Mouse (Mus musculus) limb, embryonic 11.5 days (tissue): ENCODE data around the gene Pcolce. TPM values are rescaled to one million over a fixed set of nuclear protein-coding genes. Genes with fewer than 3 reads are reported as not detected.
A peak's percentile ranks its signal among the peaks of the same experiment; 100 is the strongest.

Source experiments
- ATAC-seq: fragments of 200-750 bp; cut with Nextera tagmentation; 2 replicates; pipeline ENCODE4 v1.8.0; 2017; ENCODE audit warnings: low read depth; ENCODE audit not compliant: insufficient number of reproducible peaks, low FRiP score, low TSS enrichment
- DNase-seq: peaks from one replicate; pipeline ENCODE4 v3.0.0-alpha.2; 2015; ENCODE audit warnings: low spot score
- H3K27ac ChIP-seq: fragments of 300-500 bp; sonication (generic); replicated peaks from 2 replicates; pipeline ENCODE4 v1.5.1; 2014; ENCODE audit warnings: low read depth, mild to moderate bottlenecking, low read length
- H3K27me3 ChIP-seq: fragments of 300-500 bp; sonication (generic); 2 replicates; pipeline ENCODE4 v1.6.1; 2014; ENCODE audit warnings: mild to moderate bottlenecking, low read length, mixed read lengths; ENCODE audit not compliant: control insufficient read depth, insufficient read depth
- H3K36me3 ChIP-seq: fragments of 300-500 bp; sonication (generic); 2 replicates; pipeline ENCODE4 v1.6.1; 2014; ENCODE audit warnings: mild to moderate bottlenecking, low read length, moderate library complexity, mixed read lengths; ENCODE audit not compliant: control insufficient read depth, insufficient read depth
- H3K4me1 ChIP-seq: fragments of 300-500 bp; sonication (generic); 2 replicates; pipeline ENCODE4 v1.6.1; 2014; ENCODE audit warnings: low read length, mixed read lengths; ENCODE audit not compliant: control insufficient read depth, insufficient read depth
- H3K4me2 ChIP-seq: fragments of 300-500 bp; sonication (generic); 2 replicates; pipeline ENCODE4 v1.6.1; 2014; ENCODE audit warnings: low read depth, mild to moderate bottlenecking, moderate library complexity; ENCODE audit not compliant: severe bottlenecking
- H3K4me3 ChIP-seq: fragments of 300-500 bp; sonication (generic); 2 replicates; pipeline ENCODE4 v1.5.1; 2014; ENCODE audit warnings: low read depth, low read length
- H3K9ac ChIP-seq: fragments of 300-500 bp; sonication (generic); 2 replicates; pipeline ENCODE4 v1.6.1; 2014; ENCODE audit warnings: mild to moderate bottlenecking, low read length
- H3K9me3 ChIP-seq: fragments of 300-500 bp; sonication (generic); 2 replicates; pipeline ENCODE4 v1.6.1; 2016; ENCODE audit warnings: low read length; ENCODE audit not compliant: control insufficient read depth
- WGBS: fragments of 180-500 bp; shearing (Covaris S2); extraction: QIAGEN DNeasy Blood & Tissue Kit; methylation state at CpG from one replicate; pipeline ENCODE4 v1.1.7; 2014; 5-methylcytosine and 5-hydroxymethylcytosine counted together
- polyA plus RNA-seq: library from polyadenylated mRNA; unstranded; fragments of >200 nt; fragmentation: Nextera tagmentation; extraction: Ambion mirVana; gene quantifications from 2 replicates; pipeline ENCODE4 v1.2.1, GENCODE M21; 2014

Pcolce gene
- polyA plus RNA-seq, 1 experiment from 2014 or later, result 150 TPM

DNA sequence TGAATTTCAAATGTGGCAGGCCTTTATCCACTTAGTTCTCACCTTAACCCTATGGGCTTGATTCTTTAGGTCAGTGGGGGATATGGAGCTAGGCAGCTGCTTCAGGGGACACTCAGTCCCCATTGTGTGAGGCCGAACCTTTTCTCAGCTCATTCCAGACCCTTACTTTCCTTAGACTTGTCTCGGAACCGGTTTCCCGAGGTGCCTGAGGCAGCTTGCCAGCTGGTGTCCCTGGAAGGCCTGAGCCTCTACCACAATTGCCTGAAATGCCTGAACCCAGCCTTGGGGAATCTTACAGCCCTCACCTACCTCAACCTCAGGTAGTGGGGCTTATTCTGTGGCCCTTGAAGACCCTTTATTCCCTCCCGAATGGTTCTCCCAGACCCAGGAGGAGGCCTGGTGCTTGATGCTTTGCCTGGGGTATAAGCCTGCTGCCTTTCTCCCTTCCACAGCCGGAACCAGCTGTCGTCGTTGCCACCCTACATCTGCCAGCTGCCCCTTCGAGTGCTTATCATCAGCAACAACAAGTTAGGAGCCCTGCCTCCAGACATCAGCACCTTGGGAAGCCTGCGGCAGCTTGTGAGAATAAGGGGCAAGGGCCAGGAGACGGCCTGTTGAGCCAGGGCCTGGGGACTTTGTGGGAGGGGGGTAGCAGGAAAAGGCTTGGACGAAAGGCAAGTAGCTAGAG lies 20.0 kb upstream of the Pcolce start:
- H3K27ac ChIP-seq, result no peak overlapping the region
- 80% methylated on average over 12 of the region's 12 CpGs for WGBS

DNA sequence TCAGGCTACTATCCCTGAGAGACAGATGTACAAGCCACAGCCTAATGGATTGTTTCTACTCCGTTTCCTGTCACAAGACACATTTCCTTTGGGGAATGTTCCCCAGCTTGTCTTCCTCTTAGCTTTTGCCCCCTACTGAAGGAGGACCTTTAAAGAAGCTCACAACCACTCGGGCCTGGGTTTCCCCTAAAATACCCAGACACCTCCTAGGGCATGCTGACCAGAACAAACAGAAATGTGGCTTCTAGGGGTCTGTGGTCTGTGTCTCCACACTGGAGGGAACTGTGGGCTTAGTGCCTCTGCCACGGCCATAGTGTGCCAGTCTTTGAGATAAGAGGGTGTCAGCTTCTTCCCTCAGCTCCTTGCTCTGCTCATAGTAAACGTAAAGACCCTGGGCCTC lies 18.0 kb upstream of the Pcolce start:
- no peaks in the 10 kb centered on the region for H3K9me3 ChIP-seq
- 78% methylated on average over 4 of the region's 4 CpGs for WGBS
- H3K27me3 ChIP-seq, result no peaks in the 10 kb centered on the region
- H3K36me3 ChIP-seq, result peaks cover 9% of the 10 kb centered on the region
- H3K27ac ChIP-seq, result peak overlapping the region; percentile 58; the same call in 1 of the 2 replicates
- no peak overlapping the region; the same call in 1 of the 2 replicates for H3K9ac ChIP-seq
- DNase-seq, result no peak
- H3K4me2 ChIP-seq, result peak overlapping the region; percentile 76; the same call in 1 of the 2 replicates
- no peak for ATAC-seq
- peaks cover 18% of the 10 kb centered on the region for H3K4me1 ChIP-seq
- H3K4me3 ChIP-seq, result no peak overlapping the region

More for the DNA sequence above, 20.0 kb upstream of the Pcolce start:
- Histone ChIP-seq H3K36me3 (peaks cover 20% of the 10 kb centered on the region), H3K4me2 (no peak overlapping the region), H3K4me1 (peaks cover 18% of the 10 kb centered on the region), H3K9ac (no peak overlapping the region), H3K9me3 (no peaks in the 10 kb centered on the region), H3K4me3 (no peak overlapping the region), H3K27me3 (no peaks in the 10 kb centered on the region)
- no peak for DNase-seq
- no peak for ATAC-seq

DNA sequence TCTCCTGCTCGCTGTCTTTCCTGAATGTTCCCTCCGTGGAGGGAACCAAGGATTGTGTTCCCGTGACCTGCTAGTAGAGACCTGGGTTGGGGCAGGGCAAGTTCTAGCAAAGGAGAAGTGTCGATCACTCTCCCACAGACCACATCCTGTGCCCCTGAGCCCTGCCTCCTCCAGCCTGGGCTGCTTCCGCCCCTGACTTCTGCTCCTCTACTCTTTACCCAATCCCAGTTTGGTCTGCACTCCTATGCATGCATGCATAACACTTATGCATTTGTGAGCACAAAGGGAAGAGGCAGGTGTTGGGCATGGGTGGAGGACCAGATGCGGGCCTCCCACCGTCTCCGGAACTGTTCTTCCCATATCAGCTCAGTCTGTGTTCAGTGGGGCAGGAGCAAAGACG lies 17.6 kb upstream of the Pcolce start:
- Histone ChIP-seq H3K27ac (peak overlapping the region; percentile 58; the same call in 1 of the 2 replicates), H3K4me2 (peak overlapping the region; percentile 76; the same call in 1 of the 2 replicates), H3K4me3 (peak overlapping the region; percentile 91; the same call in 1 of the 2 replicates), H3K36me3 (peaks cover 7% of the 10 kb centered on the region), H3K4me1 (peaks cover 18% of the 10 kb centered on the region), H3K9me3 (no peaks in the 10 kb centered on the region), H3K9ac (peak overlapping the region; percentile 23), H3K27me3 (no peaks in the 10 kb centered on the region)
- DNase-seq (no peak), ATAC-seq (no peak)
- WGBS, result 70% methylated on average over 9 of the region's 9 CpGs

DNA sequence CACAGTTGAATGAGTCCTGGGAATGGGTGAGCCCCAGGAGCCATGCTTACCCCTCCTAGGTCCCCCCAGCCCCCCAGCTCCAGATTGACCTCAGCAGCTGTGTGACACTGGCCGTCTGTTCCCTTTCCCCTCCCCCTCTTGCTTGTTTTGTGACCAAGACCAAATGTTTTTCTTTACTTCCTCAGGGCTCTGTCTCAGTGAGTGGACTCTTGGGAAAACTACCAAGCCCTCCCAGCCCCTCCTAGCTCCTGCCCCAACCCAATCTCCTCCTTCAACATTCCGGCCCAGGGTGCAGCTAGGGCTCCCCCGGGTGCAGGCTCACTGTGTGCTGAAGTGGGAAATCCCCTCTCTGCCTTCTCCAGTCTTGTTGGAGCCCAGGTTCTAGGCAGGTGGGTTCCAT lies 17.0 kb upstream of the Pcolce start:
- ATAC-seq (no peak), DNase-seq (no peak)
- 24% methylated on average over 3 of the region's 3 CpGs for WGBS
- Histone ChIP-seq H3K27ac (peak overlapping the region; percentile 92; the same call in 1 of the 2 replicates), H3K36me3 (peaks cover 5% of the 10 kb centered on the region; the same call in 1 of the 2 replicates), H3K4me1 (peaks cover 18% of the 10 kb centered on the region), H3K4me2 (peak overlapping the region; percentile 76), H3K9ac (peak overlapping the region; percentile 23; the same call in 1 of the 2 replicates), H3K9me3 (no peaks in the 10 kb centered on the region), H3K4me3 (peak overlapping the region; percentile 91), H3K27me3 (no peaks in the 10 kb centered on the region)

DNA sequence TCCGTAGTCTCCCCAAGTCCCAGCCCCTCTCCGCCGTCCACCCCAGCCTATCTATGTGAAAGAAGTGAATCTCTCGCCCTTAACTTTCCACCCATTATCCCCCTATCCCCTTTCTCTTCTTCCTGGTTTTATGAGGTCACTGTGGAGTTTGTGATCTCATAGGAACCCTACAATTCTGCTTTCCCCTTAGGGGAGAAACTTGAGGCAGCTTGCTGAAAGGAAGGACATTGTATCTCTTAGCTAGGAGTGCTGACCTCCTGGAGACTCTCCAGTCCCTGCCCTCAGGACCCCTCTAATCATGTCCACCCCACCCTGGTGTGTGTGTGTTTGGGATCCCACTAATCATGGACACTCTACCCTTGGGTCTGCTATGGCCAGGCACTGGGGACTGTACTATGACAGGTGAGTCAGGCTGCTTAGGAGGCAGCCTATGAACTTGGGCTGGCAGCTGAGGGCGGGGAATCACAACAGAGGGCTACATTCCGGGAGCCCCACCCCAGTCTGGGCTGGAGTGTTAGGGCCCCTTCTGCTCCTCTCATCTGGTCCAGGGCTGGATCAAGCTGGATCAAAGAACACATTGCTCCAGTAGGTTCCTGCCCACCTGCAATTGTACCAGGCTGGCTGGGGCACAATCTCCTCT lies 16.4 kb upstream of the Pcolce start:
- WGBS, result 17% methylated on average over 6 of the region's 6 CpGs
- ATAC-seq, result no peak
- Histone ChIP-seq H3K36me3 (no peaks in the 10 kb centered on the region), H3K4me3 (peak overlapping the region; percentile 91), H3K4me2 (peak overlapping the region; percentile 76), H3K4me1 (peaks cover 18% of the 10 kb centered on the region), H3K27ac (peak overlapping the region; percentile 92; the same call in 1 of the 2 replicates), H3K27me3 (no peaks in the 10 kb centered on the region), H3K9me3 (no peaks in the 10 kb centered on the region), H3K9ac (peak overlapping the region; percentile 82; the same call in 1 of the 2 replicates)
- peak; percentile 34 for DNase-seq

DNA sequence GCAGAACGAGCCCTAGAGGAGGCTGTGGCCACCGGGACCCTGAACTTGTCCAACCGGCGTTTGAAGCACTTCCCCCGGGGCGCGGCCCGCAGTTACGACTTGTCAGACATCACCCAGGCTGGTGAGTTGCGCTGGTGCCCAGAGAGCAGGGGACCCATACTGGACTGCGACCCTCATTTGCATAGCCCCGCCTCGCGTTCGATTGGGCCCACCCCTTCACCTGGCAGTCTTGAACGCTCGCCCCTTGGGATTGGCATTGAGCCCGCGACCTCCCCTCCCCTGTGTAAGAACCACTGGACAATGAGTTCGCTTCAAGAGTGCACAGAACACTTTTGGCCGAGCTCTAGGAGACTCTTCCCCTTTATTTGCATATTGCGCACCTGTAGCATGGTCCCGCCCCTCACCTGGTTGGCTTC lies 15.7 kb upstream of the Pcolce start:
- H3K27ac ChIP-seq, result peak overlapping the region; percentile 92
- no peaks in the 10 kb centered on the region for H3K9me3 ChIP-seq
- H3K9ac ChIP-seq, result peak overlapping the region; percentile 82
- H3K4me1 ChIP-seq, result peaks cover 21% of the 10 kb centered on the region
- H3K4me2 ChIP-seq, result peak overlapping the region; percentile 76
- DNase-seq (peak; percentile 74), ATAC-seq (peak; percentile 36)
- peak overlapping the region; percentile 91 for H3K4me3 ChIP-seq
- WGBS, result under 1% methylated on average over 23 of the region's 23 CpGs
- H3K27me3 ChIP-seq, result no peaks in the 10 kb centered on the region
- no peaks in the 10 kb centered on the region for H3K36me3 ChIP-seq

DNA sequence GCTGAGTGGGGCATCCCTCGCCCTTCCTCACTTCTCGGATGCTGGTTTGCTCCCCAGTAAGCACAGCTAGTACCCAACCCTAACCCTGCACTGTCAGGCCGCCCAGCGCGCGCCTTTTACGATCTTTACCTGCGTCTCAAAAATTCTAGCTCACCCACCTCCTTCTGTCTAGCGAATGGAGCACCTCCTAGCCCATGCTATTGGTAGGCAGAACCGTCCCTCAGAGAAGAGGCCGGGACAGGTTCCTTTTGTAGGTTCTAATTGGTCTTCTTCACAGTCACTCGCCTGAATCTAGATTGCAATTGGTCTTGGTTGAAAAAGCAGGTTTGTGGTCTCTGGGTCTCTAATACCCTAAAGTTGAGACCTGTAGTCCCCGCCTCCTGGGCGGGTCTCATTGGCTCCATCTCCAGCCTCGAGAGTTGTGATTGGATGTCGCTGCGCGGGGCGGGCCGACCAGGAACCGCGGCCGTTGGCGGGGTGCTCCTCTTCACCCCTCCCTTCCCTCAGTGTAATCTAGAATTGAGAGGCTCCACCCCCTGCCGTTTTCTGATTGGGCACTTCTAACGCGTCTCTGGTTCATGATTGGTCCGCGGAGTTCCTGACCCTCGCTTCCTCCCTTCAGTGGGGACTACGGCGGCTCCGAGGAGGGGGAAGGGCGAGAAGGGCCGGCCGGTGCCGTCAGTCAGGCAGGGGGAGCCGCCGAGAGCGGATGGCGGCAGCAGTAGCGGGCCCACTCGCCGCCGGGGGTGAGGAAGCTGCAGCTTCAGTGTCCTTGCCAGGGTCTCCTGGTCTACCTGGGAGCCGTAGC lies 15.1 kb upstream of the Pcolce start, which contains the start of the genes Fbxo24, Lrch4 and Gm20605:
TSS of gene Fbxo24 (minus strand) at position 505 of the 808 bp plus-strand sequence.
TSS of gene Lrch4 (plus strand) at position 624 of the 808 bp plus-strand sequence.
TSS of gene Gm20605 (plus strand) at position 678 of the 808 bp plus-strand sequence.
- peak within 1 kb of the TSS; percentile 91 for H3K4me3 ChIP-seq
- H3K27me3 ChIP-seq, result no peaks in the 10 kb centered on the region
- under 1% methylated on average over 41 of the region's 46 CpGs for WGBS
- peak; percentile 99 for DNase-seq
- no peaks in the 10 kb centered on the region for H3K36me3 ChIP-seq
- peak within 1 kb of the TSS; percentile 92 for H3K27ac ChIP-seq
- peaks cover 21% of the 10 kb centered on the region for H3K4me1 ChIP-seq
- peak within 1 kb of the TSS; percentile 76 for H3K4me2 ChIP-seq
- peak; percentile 98 for ATAC-seq
- peak within 1 kb of the TSS; percentile 82 for H3K9ac ChIP-seq
- H3K9me3 ChIP-seq, result no peaks in the 10 kb centered on the region

DNA sequence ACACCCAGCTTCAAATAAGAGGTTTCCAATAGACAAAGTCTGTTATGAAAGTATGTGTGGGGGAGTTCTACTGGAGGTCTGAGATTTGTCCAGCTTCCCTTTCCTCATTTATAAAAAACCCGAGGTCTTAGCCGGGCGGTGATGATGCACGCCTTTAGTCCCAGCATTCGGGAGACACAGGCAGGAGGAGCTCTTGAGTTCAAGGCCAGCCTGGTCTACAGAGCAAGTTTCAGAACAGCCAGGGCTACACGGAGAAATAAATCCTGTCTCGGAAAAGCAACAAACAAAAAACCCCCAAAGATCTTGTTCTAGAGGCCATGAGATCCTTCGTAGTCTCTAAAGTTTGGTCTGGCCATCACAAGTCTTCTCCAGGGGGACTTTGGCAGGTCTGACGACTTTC lies 14.4 kb upstream of the Pcolce start:
- WGBS, result 7% methylated on average over 9 of the region's 9 CpGs

More for the DNA sequence above, 14.4 kb upstream of the Pcolce start:
- no peaks in the 10 kb centered on the region for H3K27me3 ChIP-seq
- H3K9ac ChIP-seq, result peak overlapping the region; percentile 38
- H3K4me1 ChIP-seq, result peaks cover 21% of the 10 kb centered on the region
- peak overlapping the region; percentile 60 for H3K4me2 ChIP-seq
- no peaks in the 10 kb centered on the region for H3K9me3 ChIP-seq
- H3K27ac ChIP-seq, result peak overlapping the region; percentile 64
- ATAC-seq (no peak), DNase-seq (no peak)
- H3K4me3 ChIP-seq, result peak overlapping the region; percentile 91
- no peaks in the 10 kb centered on the region for H3K36me3 ChIP-seq
